Comparison of ENCODE assay signal across 35 mouse cellular contexts in the genomic region with DNA sequence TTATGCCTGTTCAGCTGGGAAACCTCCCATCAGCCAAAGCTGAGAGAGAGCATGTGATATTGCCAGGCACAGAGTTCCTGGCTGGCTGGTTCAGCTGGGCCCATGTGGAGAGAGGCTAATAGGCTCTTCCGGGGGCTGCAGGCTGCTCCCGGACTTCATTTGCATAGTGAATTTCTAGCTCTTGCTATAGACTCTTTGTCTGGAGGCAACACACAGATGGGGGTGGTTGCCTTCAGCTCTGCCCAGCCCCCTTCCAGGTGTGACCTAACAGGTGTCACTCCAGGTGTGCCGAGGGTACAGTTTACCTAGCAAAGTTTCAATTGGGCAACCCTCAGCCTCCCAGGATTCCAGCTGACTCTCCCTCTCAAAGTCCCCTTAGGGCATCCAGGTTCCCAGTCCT. TPM values are rescaled to one million over a fixed set of nuclear protein-coding genes. Genes with fewer than 3 reads are reported as not detected.
DNase-seq lines count a peak whose midpoint lies in the region; ATAC-seq and TF ChIP-seq lines count a peak whose summit lies in the region.
"Had no signal": no experiment of that assay in that cellular context is flagged by ENCODE, and none has a peak within 500 bp of the region (broad histone marks: within the 10 kb centered on the region; RNA-seq: fewer than 3 reads in every experiment).

No protein-coding gene starts in this region.

- TF ChIP-seq POLR2A in brain, embryonic 14.5 days (IDR thresholded peaks at IDR 0.05; ENCODE audit: borderline replicate concordance, extremely low read depth, insufficient read depth, insufficient read length, poor library complexity, severe bottlenecking) = no peak

- H3K4me1 ChIP-seq in E14TG2a.4 (replicated peaks; ENCODE audit: low read depth, low read length) = peaks cover 85% of the 10 kb centered on the region
- no peaks in the 10 kb centered on the region for H3K4me1 ChIP-seq in stomach, embryonic 14.5 days (ENCODE audit: control insufficient read depth, insufficient read depth, low read length)
- no peaks in the 10 kb centered on the region for H3K4me1 ChIP-seq in hindbrain, embryonic 10.5 days (replicated peaks)
- H3K4me1 ChIP-seq: embryonic facial prominence, embryonic 12.5 days; limb, embryonic 12.5 days; megakaryocyte, embryonic 14.5 days had no signal

- 47% methylated on average over 3 of the region's 3 CpGs for WGBS in stomach, embryonic 14.5 days
- WGBS in hindbrain, embryonic 10.5 days = 55% methylated on average over 3 of the region's 3 CpGs

- ATAC-seq in stomach, embryonic 14.5 days (ENCODE audit: insufficient number of reproducible peaks, insufficient read depth, low FRiP score, low read depth) = 0 out of 2 replicates have a peak, but pooled peaks have one; percentile 33
- ATAC-seq: activated CD4-positive, CD25-positive, alpha-beta regulatory T cell, adult 4 months; forebrain, embryonic 14.5 days; hindbrain, postnatal 0 days had no signal

- H3K27ac ChIP-seq in stomach, embryonic 14.5 days (ENCODE audit: low read length) = no peak overlapping the region
- H3K27ac ChIP-seq in hindbrain, embryonic 10.5 days = no peak overlapping the region
- H3K27ac ChIP-seq: embryonic facial prominence, embryonic 12.5 days; gastrocnemius, adult 2 months; heart, embryonic 13.5 days; hindbrain, postnatal 0 days; layer of hippocampus, adult 2 months; left cerebral cortex, adult 2 months; limb, embryonic 12.5 days; liver, embryonic 13.5 days; midbrain, embryonic 12.5 days had no signal

- DNase-seq in heart, adult 11 months = peak; percentile 74
- DNase-seq in heart, postnatal 25 days (ENCODE audit: low spot score) = no peak
- peak; percentile 11 for DNase-seq in brain, embryonic 14.5 days (ENCODE audit: low read depth)
- no peak for DNase-seq in hindbrain, embryonic 10.5 days (ENCODE audit: low spot score)
- no peak for DNase-seq in kidney, postnatal 10 days
- no peak for DNase-seq in thymus, postnatal 4 days
- DNase-seq: adrenal gland, adult 2 months; cerebellum, adult 8-10 months; cerebellum, postnatal 36 days; gastrocnemius, adult 2 months; gastrocnemius, postnatal 36 days; heart, postnatal 10 days; kidney, adult 11 months; liver, embryonic 13.5 days; lung, adult 2 months; thymus, adult 2 months; thymus, postnatal 36 days had no signal

- no peaks in the 10 kb centered on the region for H3K9me3 ChIP-seq in E14TG2a.4 (ENCODE audit: low read length)
- no peaks in the 10 kb centered on the region for H3K9me3 ChIP-seq in stomach, embryonic 14.5 days (ENCODE audit: control insufficient read depth, low read depth, low read length)
- no peaks in the 10 kb centered on the region for H3K9me3 ChIP-seq in hindbrain, embryonic 10.5 days
- H3K9me3 ChIP-seq: embryonic facial prominence, embryonic 12.5 days; heart, embryonic 13.5 days; limb, embryonic 12.5 days; liver, embryonic 13.5 days; megakaryocyte, embryonic 14.5 days; midbrain, embryonic 12.5 days had no signal

- no peak overlapping the region for H3K9ac ChIP-seq in stomach, embryonic 14.5 days (replicated peaks; ENCODE audit: low read depth, low read length)
- H3K9ac ChIP-seq: embryonic facial prominence, embryonic 12.5 days; heart, embryonic 13.5 days; limb, embryonic 12.5 days; liver, embryonic 13.5 days; midbrain, embryonic 12.5 days had no signal

- H3K4me3 ChIP-seq in E14TG2a.4 (replicated peaks; ENCODE audit: low read length) = peak overlapping the region; percentile 26; the same call in 1 of the 2 replicates
- no peak overlapping the region for H3K4me3 ChIP-seq in stomach, embryonic 14.5 days (ENCODE audit: low read depth, low read length)
- no peak overlapping the region for H3K4me3 ChIP-seq in hindbrain, embryonic 10.5 days
- H3K4me3 ChIP-seq: embryonic facial prominence, embryonic 12.5 days; gastrocnemius, adult 2 months; heart, embryonic 13.5 days; layer of hippocampus, adult 2 months; left cerebral cortex, adult 2 months; limb, embryonic 12.5 days; liver, embryonic 13.5 days; megakaryocyte, embryonic 14.5 days; midbrain, embryonic 12.5 days had no signal

- H3K27me3 ChIP-seq in E14TG2a.4 (ENCODE audit: insufficient read depth, low read length) = peaks cover 8% of the 10 kb centered on the region
- H3K27me3 ChIP-seq in stomach, embryonic 14.5 days (ENCODE audit: control insufficient read depth, insufficient read depth, low read length) = no peaks in the 10 kb centered on the region
- H3K27me3 ChIP-seq in hindbrain, embryonic 10.5 days (ENCODE audit: insufficient read depth, poor library complexity, severe bottlenecking) = no peaks in the 10 kb centered on the region
- H3K27me3 ChIP-seq: embryonic facial prominence, embryonic 12.5 days; heart, embryonic 13.5 days; limb, embryonic 12.5 days; liver, embryonic 13.5 days; midbrain, embryonic 12.5 days had no signal

- intact Hi-C loops in heart, postnatal 25 days (cut with DNase I) = no loop called here

- no peak overlapping the region for H3K4me2 ChIP-seq in stomach, embryonic 14.5 days (replicated peaks; ENCODE audit: low read depth, low read length)
- H3K4me2 ChIP-seq: embryonic facial prominence, embryonic 12.5 days; heart, embryonic 13.5 days; limb, embryonic 12.5 days; liver, embryonic 13.5 days; midbrain, embryonic 12.5 days had no signal

- TF ChIP-seq CTCF in E14TG2a.4 (conservative IDR thresholded peaks at IDR 0.05; ENCODE audit: low read length) = no peak
- TF ChIP-seq CTCF in brain, embryonic 14.5 days (IDR thresholded peaks at IDR 0.05; ENCODE audit: borderline replicate concordance, extremely low read depth, insufficient read depth, insufficient read length) = no peak

- H3K36me3 ChIP-seq in E14TG2a.4 (ENCODE audit: insufficient read depth, low read length) = no peaks in the 10 kb centered on the region
- H3K36me3 ChIP-seq in stomach, embryonic 14.5 days (ENCODE audit: control insufficient read depth, insufficient read depth, low read length) = no peaks in the 10 kb centered on the region
- no peaks in the 10 kb centered on the region for H3K36me3 ChIP-seq in hindbrain, embryonic 10.5 days
- H3K36me3 ChIP-seq: embryonic facial prominence, embryonic 12.5 days; heart, embryonic 13.5 days; limb, embryonic 12.5 days; liver, embryonic 13.5 days; midbrain, embryonic 12.5 days had no signal

RNA-seq across cellular contexts. Expression of a gene that starts 37.9 kb away (rescaled TPM):
- total RNA-seq in heart, postnatal 25 days (2021) = not detected
- 0.25 and 0.26 TPM in 2 replicates for polyA plus RNA-seq in brain, embryonic 14.5 days (2012; rRNA removed)
- polyA plus RNA-seq in stomach, embryonic 14.5 days (2014; fragmentation: Nextera tagmentation; extraction: Ambion mirVana) = not detected in 2 replicates
- 0.05 and 0.08 TPM in 2 replicates for polyA plus RNA-seq in hindbrain, embryonic 10.5 days (2016; fragmentation: Nextera tagmentation; extraction: Ambion mirVana)
- total RNA-seq: CH12.LX; gastrocnemius, adult 2 months; gastrocnemius, postnatal 36 days; heart, adult 8-10 months; heart, postnatal 10 days had no signal
- polyA plus RNA-seq: activated CD4-positive, CD25-positive, alpha-beta regulatory T cell, adult 4 months; adrenal gland, adult 2 months; C2C12; embryonic facial prominence, embryonic 12.5 days; heart, embryonic 13.5 days; hindbrain, embryonic 11.5 days; kidney, embryonic 14.5 days; limb, embryonic 12.5 days; liver, embryonic 13.5 days; midbrain, embryonic 12.5 days; small intestine, adult 2 months had no signal

RNA-seq across cellular contexts. Expression of a gene that starts 54.4 kb away (rescaled TPM):
- 10 to 100 TPM; 86.8 to 98.2 TPM for total RNA-seq in heart, postnatal 25 days (2021)
- polyA plus RNA-seq in brain, embryonic 14.5 days (2012; rRNA removed) = 14.7 and 18.5 TPM in 2 replicates
- 35.9 and 38.4 TPM in 2 replicates for polyA plus RNA-seq in stomach, embryonic 14.5 days (2014; fragmentation: Nextera tagmentation; extraction: Ambion mirVana)
- 41.3 and 48.3 TPM in 2 replicates for polyA plus RNA-seq in hindbrain, embryonic 10.5 days (2016; fragmentation: Nextera tagmentation; extraction: Ambion mirVana)

Comparison
In these comparisons a context has a peak if more than half of its experiments do, and no peak if none do; other contexts are left out.
1. DNase-seq: peak in heart, adult 11 months (single experiment) and brain, embryonic 14.5 days (single experiment); none in heart, postnatal 25 days (single experiment), hindbrain, embryonic 10.5 days (single experiment), kidney, postnatal 10 days (single experiment) and thymus, postnatal 4 days (single experiment).